Mouse (Mus musculus): ENCODE data around the gene Mpig6b.

DNA sequence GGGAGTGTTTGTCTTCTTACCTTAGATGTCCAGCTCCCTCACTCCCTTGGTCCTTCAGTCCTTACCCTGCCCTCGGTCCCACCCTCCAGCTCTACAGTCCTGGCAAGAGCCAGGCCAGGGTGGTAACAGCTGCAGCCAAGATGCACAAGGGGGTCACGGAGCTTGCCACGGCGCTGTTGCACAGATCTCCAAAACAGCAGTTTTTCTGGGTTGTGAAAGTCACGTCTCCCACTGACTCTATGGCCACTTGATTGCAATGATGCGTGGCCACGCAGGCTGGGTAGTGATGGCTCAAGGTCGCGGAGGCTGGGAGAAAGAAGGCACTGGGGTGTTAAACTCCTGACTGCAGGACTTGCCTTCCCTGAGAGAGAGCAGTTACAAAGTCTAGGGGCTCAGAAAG is 5.5 kb upstream of the Mpig6b start:
- TF ChIP-seq GATA1 (IDR thresholded peaks at IDR 0.05; ENCODE audit: borderline replicate concordance, low read length) (no peak), FLI1 (IDR thresholded peaks at IDR 0.05; ENCODE audit: low read length) (no peak)

Measured in megakaryocyte, embryonic 14.5 days (primary cell).